Comparison of ENCODE assay signal across 7 mouse cellular contexts in genomic region chr5:63766715-63767114, GRCm38 (mm10). TPM values are rescaled to one million over a fixed set of nuclear protein-coding genes. Genes with fewer than 3 reads are reported as not detected.
DNase-seq lines count a peak whose midpoint lies in the region; ATAC-seq and TF ChIP-seq lines count a peak whose summit lies in the region.

No protein-coding gene starts in this region.

- no peaks in the 10 kb centered on the region for H3K9me3 ChIP-seq in forebrain, embryonic 12.5 days
- no peaks in the 10 kb centered on the region for H3K9me3 ChIP-seq in lung, embryonic 16.5 days (ENCODE audit: control insufficient read depth, low read length)

- WGBS in spleen, adult 2 months = 38% methylated on average over 6 of the region's 6 CpGs
- 45% methylated on average over 6 of the region's 6 CpGs for WGBS in forebrain, embryonic 12.5 days
- 39% methylated on average over 6 of the region's 6 CpGs for whole genome bisulfite sequencing in large intestine, adult 2 months
- WGBS in lung, embryonic 16.5 days = 34% methylated on average over 6 of the region's 6 CpGs

- DNase-seq in spleen, adult 2 months (ENCODE audit: low read depth in 1 of 2, low spot score in 2 of 2) = peak; percentile 28 to 30
- no peak for DNase-seq in spleen, adult 12 weeks (ENCODE audit: low spot score)
- peak; percentile 6 for DNase-seq in adrenal gland, adult 2 months
- peak; percentile 47 for DNase-seq in large intestine, adult 2 months (ENCODE audit: low read depth, low spot score)
- peak; percentile 9 for DNase-seq in ovary, postnatal 36 days (ENCODE audit: low spot score)

- no peak overlapping the region for H3K9ac ChIP-seq in forebrain, embryonic 12.5 days
- no peak overlapping the region for H3K9ac ChIP-seq in lung, embryonic 16.5 days (ENCODE audit: low read length)

- no peak overlapping the region for H3K27ac ChIP-seq in spleen, adult 2 months (ENCODE audit: insufficient read depth, low read length)
- no peak overlapping the region for H3K27ac ChIP-seq in forebrain, embryonic 12.5 days
- H3K27ac ChIP-seq in lung, embryonic 16.5 days (ENCODE audit: low read length) = no peak overlapping the region

- no peak overlapping the region for H3K4me2 ChIP-seq in forebrain, embryonic 12.5 days
- 0 out of 2 replicates have a peak overlapping the region, but pooled peaks have one; percentile 15 for H3K4me2 ChIP-seq in lung, embryonic 16.5 days (ENCODE audit: low read depth, low read length)

- H3K36me3 ChIP-seq in spleen, adult 2 months (ENCODE audit: control insufficient read depth, insufficient read depth, low read length) = no peaks in the 10 kb centered on the region
- no peaks in the 10 kb centered on the region for H3K36me3 ChIP-seq in forebrain, embryonic 12.5 days (replicated peaks)
- H3K36me3 ChIP-seq in lung, embryonic 16.5 days (ENCODE audit: control insufficient read depth, insufficient read depth, low read length) = no peaks in the 10 kb centered on the region

- no peaks in the 10 kb centered on the region for H3K27me3 ChIP-seq in spleen, adult 2 months (ENCODE audit: control insufficient read depth, insufficient read depth, low read length)
- H3K27me3 ChIP-seq in forebrain, embryonic 12.5 days = no peaks in the 10 kb centered on the region
- H3K27me3 ChIP-seq in lung, embryonic 16.5 days (ENCODE audit: control insufficient read depth, insufficient read depth, low read depth, low read length) = no peaks in the 10 kb centered on the region

- no peak overlapping the region for H3K4me3 ChIP-seq in spleen, adult 2 months (ENCODE audit: extremely low read depth, insufficient read depth, insufficient read length)
- H3K4me3 ChIP-seq in forebrain, embryonic 12.5 days (replicated peaks) = no peak overlapping the region
- no peak overlapping the region for H3K4me3 ChIP-seq in lung, embryonic 16.5 days (ENCODE audit: low read length)

- TF ChIP-seq CTCF in spleen, adult 2 months (IDR thresholded peaks at IDR 0.05; ENCODE audit: extremely low read depth, insufficient read depth, insufficient read length, insufficient replicate concordance) = no peak

- ATAC-seq in forebrain, embryonic 12.5 days (ENCODE audit: low FRiP score) = peak; percentile 47; the same call in 1 of the 2 replicates
- ATAC-seq in lung, embryonic 16.5 days (ENCODE audit: low read depth) = no peak

- TF ChIP-seq POLR2A in spleen, adult 2 months (IDR thresholded peaks at IDR 0.05; ENCODE audit: low read depth, low read length) = no peak

- H3K4me1 ChIP-seq in spleen, adult 2 months (ENCODE audit: control insufficient read depth, insufficient read depth, insufficient read length) = no peaks in the 10 kb centered on the region
- no peaks in the 10 kb centered on the region for H3K4me1 ChIP-seq in forebrain, embryonic 12.5 days
- no peaks in the 10 kb centered on the region for H3K4me1 ChIP-seq in lung, embryonic 16.5 days (replicated peaks; ENCODE audit: control insufficient read depth, insufficient read depth, low read length)

RNA-seq across cellular contexts. Expression of gene 0610040J01Rik, which starts 45.4 kb away (rescaled TPM):
- 1.3 and 1.4 TPM in 2 replicates for polyA plus RNA-seq in spleen, adult 2 months (2012; rRNA removed)
- under 1 TPM; 0.46 to 0.55 TPM for total RNA-seq in adrenal gland, adult 2 months (2021)
- 0.29 and 0.68 TPM in 2 replicates for polyA plus RNA-seq in adrenal gland, adult 2 months (2012; rRNA removed)
- polyA plus RNA-seq in forebrain, embryonic 12.5 days (2016; fragmentation: Nextera tagmentation; extraction: Ambion mirVana) = 1.8 and 1.9 TPM in 2 replicates
- 38.9 and 45.8 TPM in 2 replicates for polyA plus RNA-seq in large intestine, adult 2 months (2012; rRNA removed)
- 26.7 and 27.7 TPM in 2 replicates for polyA plus RNA-seq in lung, embryonic 16.5 days (2015; fragmentation: Nextera tagmentation; extraction: Ambion mirVana)
